Mouse (Mus musculus): Measurements from ENCODE around the gene Lrrc8d. TPM values are rescaled to one million over a fixed set of nuclear protein-coding genes. Genes with fewer than 3 reads are reported as not detected.

The Lrrc8d gene
- polyA plus RNA-seq, 1 experiment from 2014 or later: 33.4 TPM

DNA sequence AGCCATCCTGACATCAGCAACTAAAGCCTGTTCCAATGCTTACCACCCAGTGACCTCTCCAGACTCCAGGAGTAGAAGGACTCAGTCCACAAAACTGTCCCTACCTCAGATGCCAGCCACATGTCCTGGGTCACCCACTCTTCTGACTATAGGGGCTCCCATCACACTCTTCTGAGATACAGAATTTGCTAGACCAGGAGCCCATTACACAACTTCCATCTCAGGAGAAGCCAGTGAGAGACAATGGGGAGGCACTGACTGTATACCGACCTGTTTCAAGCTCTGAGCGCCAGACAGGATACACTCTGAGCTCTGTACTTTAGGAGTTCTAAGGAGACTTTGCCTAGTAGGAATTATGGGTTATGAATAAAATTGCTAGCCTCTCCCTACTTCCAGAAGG lies 30.7 kb upstream of the Lrrc8d start:
- H3K27ac ChIP-seq (ENCODE audit: low read length): no peak overlapping the region
- WGBS: 92% methylated on average over 2 of the region's 2 CpGs
- no peaks in the 10 kb centered on the region for H3K36me3 ChIP-seq (ENCODE audit: insufficient read depth, low read length)
- H3K9me3 ChIP-seq (ENCODE audit: low read length): no peaks in the 10 kb centered on the region
- H3K4me1 ChIP-seq (ENCODE audit: insufficient read depth, low read length): no peaks in the 10 kb centered on the region
- H3K4me3 ChIP-seq (ENCODE audit: low read length): no peak overlapping the region
- H3K4me2 ChIP-seq (replicated peaks; ENCODE audit: low read depth, low read length): no peak overlapping the region
- H3K27me3 ChIP-seq (ENCODE audit: insufficient read depth, low read length): no peaks in the 10 kb centered on the region
- ATAC-seq (ENCODE audit: low FRiP score, low TSS enrichment): no peak
- H3K9ac ChIP-seq (replicated peaks; ENCODE audit: low read length): no peak overlapping the region

DNA sequence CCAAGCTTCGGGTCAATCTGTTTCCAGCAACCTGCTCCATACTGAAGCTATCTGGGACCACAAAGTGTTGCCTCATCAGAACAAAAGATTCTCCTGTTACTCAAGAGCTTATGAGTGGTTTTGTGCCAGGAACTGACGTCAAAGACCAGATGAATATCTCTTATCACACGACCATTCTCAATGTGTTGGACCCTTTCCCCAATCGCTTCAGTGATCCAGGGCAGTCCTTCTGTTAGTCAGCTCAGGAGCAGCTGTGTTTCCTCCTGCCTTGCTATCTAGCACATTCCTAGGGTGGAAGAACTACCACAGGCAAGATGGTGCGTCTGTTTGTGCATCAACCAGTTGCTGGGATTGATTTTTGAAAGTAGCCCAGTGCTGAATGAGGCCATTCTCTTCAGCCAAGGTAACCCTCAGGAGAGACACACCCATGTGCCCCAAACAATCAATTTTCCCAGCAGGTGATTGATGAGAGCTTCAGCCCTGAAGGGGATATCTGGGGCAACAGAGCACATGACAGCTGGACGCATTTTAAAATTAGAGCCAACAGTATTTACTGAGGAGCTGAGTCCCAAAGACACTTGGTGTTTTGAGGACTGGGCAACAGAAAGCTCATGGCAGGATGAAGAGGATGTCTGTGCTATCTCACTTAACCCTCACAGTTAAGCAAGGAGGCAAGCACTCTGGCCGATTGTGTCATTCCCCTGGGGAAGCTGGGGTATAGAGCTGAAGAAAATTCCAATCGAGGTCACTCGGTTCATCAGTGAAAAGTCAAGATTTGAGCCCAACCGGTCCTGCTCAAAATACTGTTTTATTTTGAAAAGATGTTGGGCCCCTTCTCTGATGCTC lies 30.0 kb upstream of the Lrrc8d start:
- Histone ChIP-seq H3K27me3 (ENCODE audit: insufficient read depth, low read length) (no peaks in the 10 kb centered on the region), H3K4me1 (ENCODE audit: insufficient read depth, low read length) (no peaks in the 10 kb centered on the region), H3K36me3 (ENCODE audit: insufficient read depth, low read length) (no peaks in the 10 kb centered on the region), H3K9ac (replicated peaks; ENCODE audit: low read length) (no peak overlapping the region), H3K4me2 (replicated peaks; ENCODE audit: low read depth, low read length) (no peak overlapping the region), H3K27ac (ENCODE audit: low read length) (no peak overlapping the region), H3K4me3 (ENCODE audit: low read length) (no peak overlapping the region), H3K9me3 (ENCODE audit: low read length) (no peaks in the 10 kb centered on the region)
- 72% methylated on average over 10 of the region's 10 CpGs for WGBS
- ATAC-seq (ENCODE audit: low FRiP score, low TSS enrichment): no peak

DNA sequence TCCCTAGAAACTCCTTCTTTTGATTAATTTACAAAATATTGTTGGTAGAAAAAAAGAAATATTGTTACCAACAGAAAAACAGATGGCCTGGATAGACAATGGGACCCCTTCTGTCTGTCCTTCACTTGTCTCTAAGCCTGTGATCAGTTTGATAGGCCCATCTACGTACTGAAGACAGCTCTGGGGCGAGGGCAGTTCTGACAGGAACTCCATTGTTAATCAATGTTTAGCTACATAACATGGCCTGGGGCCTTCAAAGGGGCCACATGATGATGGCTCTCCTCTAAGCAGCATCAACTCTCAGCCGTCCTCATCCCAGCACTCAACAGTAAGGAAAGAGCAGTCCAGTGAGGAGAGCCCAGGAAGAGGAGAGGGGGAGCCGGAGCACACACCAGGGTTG lies 27.4 kb upstream of the Lrrc8d start:
- Histone ChIP-seq H3K36me3 (ENCODE audit: insufficient read depth, low read length) (no peaks in the 10 kb centered on the region), H3K4me2 (replicated peaks; ENCODE audit: low read depth, low read length) (no peak overlapping the region), H3K4me3 (ENCODE audit: low read length) (no peak overlapping the region), H3K9me3 (ENCODE audit: low read length) (no peaks in the 10 kb centered on the region), H3K27me3 (ENCODE audit: insufficient read depth, low read length) (no peaks in the 10 kb centered on the region), H3K27ac (ENCODE audit: low read length) (no peak overlapping the region), H3K9ac (replicated peaks; ENCODE audit: low read length) (no peak overlapping the region), H3K4me1 (ENCODE audit: insufficient read depth, low read length) (no peaks in the 10 kb centered on the region)
- WGBS: 69% methylated on average over 4 of the region's 4 CpGs
- ATAC-seq (ENCODE audit: low FRiP score, low TSS enrichment): no peak

- Histone ChIP-seq H3K4me1 (ENCODE audit: insufficient read depth, low read length) (no peaks in the 10 kb centered on the region; the same call in 1 of the 2 replicates), H3K27me3 (ENCODE audit: insufficient read depth, low read length) (no peaks in the 10 kb centered on the region), H3K36me3 (ENCODE audit: insufficient read depth, low read length) (no peaks in the 10 kb centered on the region), H3K4me2 (replicated peaks; ENCODE audit: low read depth, low read length) (no peak overlapping the region), H3K9me3 (ENCODE audit: low read length) (no peaks in the 10 kb centered on the region), H3K9ac (replicated peaks; ENCODE audit: low read length) (no peak overlapping the region), H3K4me3 (ENCODE audit: low read length) (no peak overlapping the region), H3K27ac (ENCODE audit: low read length) (no peak overlapping the region)
- ATAC-seq (ENCODE audit: low FRiP score, low TSS enrichment): no peak
- WGBS: 89% methylated on average over 4 of the region's 4 CpGs
These were observed 24.3 kb upstream of the Lrrc8d start for GRCm38 (mm10) chr5:105675511-105675910.

GRCm38 (mm10) chr5:105677071-105677470 lies 22.7 kb upstream of the Lrrc8d start:
- 86% methylated on average over 2 of the region's 2 CpGs for WGBS
- H3K9me3 ChIP-seq (ENCODE audit: low read length): no peaks in the 10 kb centered on the region
- ATAC-seq (ENCODE audit: low FRiP score, low TSS enrichment): no peak
- no peaks in the 10 kb centered on the region for H3K27me3 ChIP-seq (ENCODE audit: insufficient read depth, low read length)
- no peak overlapping the region for H3K9ac ChIP-seq (replicated peaks; ENCODE audit: low read length)
- no peak overlapping the region for H3K4me3 ChIP-seq (ENCODE audit: low read length)
- H3K4me2 ChIP-seq (replicated peaks; ENCODE audit: low read depth, low read length): no peak overlapping the region
- no peaks in the 10 kb centered on the region for H3K36me3 ChIP-seq (ENCODE audit: insufficient read depth, low read length)
- no peaks in the 10 kb centered on the region; the same call in none of the 2 replicates for H3K4me1 ChIP-seq (ENCODE audit: insufficient read depth, low read length)
- no peak overlapping the region for H3K27ac ChIP-seq (ENCODE audit: low read length)

DNA sequence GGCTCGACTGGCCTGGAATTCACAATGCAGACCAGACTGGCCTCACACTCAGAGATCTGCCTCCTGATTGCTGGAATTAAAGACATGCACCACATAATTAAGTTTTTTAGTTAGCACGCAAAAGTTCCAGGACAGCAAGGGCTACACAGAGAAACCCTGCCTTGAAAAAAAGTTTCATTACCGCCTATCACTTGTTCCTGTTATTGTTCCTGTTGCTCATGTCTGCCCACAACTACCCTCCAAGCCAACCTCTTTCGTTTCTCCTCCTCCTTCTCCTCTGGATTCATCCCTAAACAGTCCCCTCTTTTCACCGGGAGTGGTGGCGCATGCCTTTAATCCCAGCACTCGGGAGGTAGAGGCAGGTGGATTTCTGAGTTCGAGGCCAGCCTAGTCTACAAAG lies 21.5 kb upstream of the Lrrc8d start:
- no peak for ATAC-seq (ENCODE audit: low FRiP score, low TSS enrichment)
- 85% methylated on average over 8 of the region's 8 CpGs for WGBS

DNA sequence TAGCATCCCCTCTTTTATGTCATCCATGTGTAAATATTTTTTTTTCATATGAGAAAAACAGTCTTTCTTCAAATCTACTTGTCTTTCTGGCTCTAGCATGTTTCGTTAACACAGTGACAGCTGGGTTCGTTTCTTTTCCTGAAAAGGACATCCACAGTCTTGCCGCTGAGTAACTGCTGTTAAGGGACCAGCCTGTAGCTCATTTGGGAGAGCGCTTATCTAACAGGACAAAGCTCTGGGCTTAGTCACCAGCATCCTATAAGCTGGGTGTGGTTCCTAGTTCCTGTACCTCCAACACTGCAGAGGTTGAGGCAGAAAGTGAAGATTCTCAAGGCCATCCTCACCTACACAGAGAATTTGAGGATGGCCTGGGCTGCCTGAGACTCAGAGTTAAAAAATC lies 20.5 kb upstream of the Lrrc8d start:
- Histone ChIP-seq H3K4me3 (ENCODE audit: low read length) (no peak overlapping the region), H3K9ac (replicated peaks; ENCODE audit: low read length) (no peak overlapping the region), H3K27me3 (ENCODE audit: insufficient read depth, low read length) (no peaks in the 10 kb centered on the region), H3K9me3 (ENCODE audit: low read length) (no peaks in the 10 kb centered on the region), H3K4me2 (replicated peaks; ENCODE audit: low read depth, low read length) (no peak overlapping the region), H3K27ac (ENCODE audit: low read length) (no peak overlapping the region), H3K36me3 (ENCODE audit: insufficient read depth, low read length) (no peaks in the 10 kb centered on the region), H3K4me1 (ENCODE audit: insufficient read depth, low read length) (peaks cover 6% of the 10 kb centered on the region)
- 65% methylated on average over 4 of the region's 4 CpGs for WGBS
- no peak for ATAC-seq (ENCODE audit: low FRiP score, low TSS enrichment)

More for the DNA sequence above, 21.5 kb upstream of the Lrrc8d start:
- H3K36me3 ChIP-seq (ENCODE audit: insufficient read depth, low read length): no peaks in the 10 kb centered on the region
- no peaks in the 10 kb centered on the region for H3K27me3 ChIP-seq (ENCODE audit: insufficient read depth, low read length)
- H3K4me3 ChIP-seq (ENCODE audit: low read length): no peak overlapping the region
- H3K9ac ChIP-seq (replicated peaks; ENCODE audit: low read length): no peak overlapping the region
- no peaks in the 10 kb centered on the region; the same call in none of the 2 replicates for H3K4me1 ChIP-seq (ENCODE audit: insufficient read depth, low read length)
- H3K4me2 ChIP-seq (replicated peaks; ENCODE audit: low read depth, low read length): no peak overlapping the region
- H3K9me3 ChIP-seq (ENCODE audit: low read length): no peaks in the 10 kb centered on the region
- H3K27ac ChIP-seq (ENCODE audit: low read length): no peak overlapping the region

GRCm38 (mm10) chr5:105679921-105680843 lies 19.6 kb upstream of the Lrrc8d start:
- no peaks in the 10 kb centered on the region for H3K36me3 ChIP-seq (ENCODE audit: insufficient read depth, low read length)
- no peak overlapping the region for H3K27ac ChIP-seq (ENCODE audit: low read length)
- no peaks in the 10 kb centered on the region for H3K27me3 ChIP-seq (ENCODE audit: insufficient read depth, low read length)
- H3K4me3 ChIP-seq (ENCODE audit: low read length): no peak overlapping the region
- no peak overlapping the region for H3K4me2 ChIP-seq (replicated peaks; ENCODE audit: low read depth, low read length)
- no peaks in the 10 kb centered on the region for H3K9me3 ChIP-seq (ENCODE audit: low read length)
- WGBS: 44% methylated on average over 9 of the region's 9 CpGs
- ATAC-seq (ENCODE audit: low FRiP score, low TSS enrichment): peak; percentile 29; the same call in 1 of the 2 replicates
- H3K9ac ChIP-seq (replicated peaks; ENCODE audit: low read length): no peak overlapping the region
- H3K4me1 ChIP-seq (ENCODE audit: insufficient read depth, low read length): peaks cover 9% of the 10 kb centered on the region

- no peak for ATAC-seq (ENCODE audit: low FRiP score, low TSS enrichment)
- no peaks in the 10 kb centered on the region for H3K36me3 ChIP-seq (ENCODE audit: insufficient read depth, low read length)
- H3K4me2 ChIP-seq (replicated peaks; ENCODE audit: low read depth, low read length): no peak overlapping the region
- WGBS: 78% methylated on average over 9 of the region's 9 CpGs
- H3K27ac ChIP-seq (ENCODE audit: low read length): no peak overlapping the region
- no peak overlapping the region for H3K9ac ChIP-seq (replicated peaks; ENCODE audit: low read length)
- no peaks in the 10 kb centered on the region for H3K27me3 ChIP-seq (ENCODE audit: insufficient read depth, low read length)
- peaks cover 18% of the 10 kb centered on the region for H3K4me1 ChIP-seq (ENCODE audit: insufficient read depth, low read length)
- no peak overlapping the region for H3K4me3 ChIP-seq (ENCODE audit: low read length)
- no peaks in the 10 kb centered on the region for H3K9me3 ChIP-seq (ENCODE audit: low read length)
These were observed 17.6 kb upstream of the Lrrc8d start for GRCm38 (mm10) chr5:105682143-105682611.
